Mouse (Mus musculus) liver (tissue): ENCODE data around the gene Hectd1.
A peak's percentile ranks its signal among the peaks of the same experiment; 100 is the strongest.

ENCODE experiments used
- DNase-seq: peaks from one replicate; pipeline ENCODE4 v3.0.0-alpha.2; 2020; ENCODE audit warnings: mixed read lengths

Gene Hectd1

GRCm38 (mm10) chr12:51843576-51844520 is 14.5 kb upstream of the Hectd1 start:
- peak; percentile 69 for DNase-seq

DNA sequence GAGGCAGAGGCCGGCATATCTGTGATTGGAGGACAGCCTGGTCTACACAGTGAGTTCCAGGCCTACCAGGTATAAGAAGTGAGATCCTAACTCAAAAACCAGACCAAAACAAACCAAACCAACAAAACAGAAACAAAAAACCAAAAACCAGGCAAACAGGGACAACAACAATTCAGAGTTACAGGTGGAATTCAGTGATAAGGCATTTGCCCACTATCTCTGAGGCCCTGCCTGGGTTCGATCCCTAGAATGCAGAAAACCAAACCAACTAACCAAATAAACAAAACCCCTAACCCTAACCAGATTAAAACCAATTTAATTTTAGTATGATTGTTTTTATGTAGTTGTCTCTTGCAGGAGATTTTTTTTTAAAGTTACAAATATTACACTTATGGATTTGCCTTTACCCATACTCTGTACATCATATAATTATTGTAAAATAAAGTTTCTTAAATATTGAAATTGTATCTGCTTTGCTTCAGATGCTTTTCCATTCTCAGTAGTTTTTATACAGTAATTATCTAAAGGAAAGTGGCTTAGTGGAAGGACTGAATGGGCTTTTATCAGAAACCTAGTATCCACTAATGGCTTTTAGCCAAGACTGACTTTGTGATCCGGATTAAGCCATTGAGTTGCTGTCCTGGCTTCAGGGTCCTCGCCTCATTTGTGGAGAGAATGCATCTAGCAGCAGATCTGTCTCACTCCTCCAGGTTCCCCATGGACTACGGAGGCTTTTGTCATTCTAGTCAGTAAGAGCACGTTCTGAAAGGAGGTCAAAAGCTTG is 12.9 kb upstream of the Hectd1 start:
- DNase-seq = peak; percentile 74

- no peak for DNase-seq
These were observed 10.5 kb upstream of the Hectd1 start for GRCm38 (mm10) chr12:51839856-51840255.

- DNase-seq = peak; percentile 44
These were observed 5.9 kb upstream of the Hectd1 start for GRCm38 (mm10) chr12:51835219-51835618.

DNA sequence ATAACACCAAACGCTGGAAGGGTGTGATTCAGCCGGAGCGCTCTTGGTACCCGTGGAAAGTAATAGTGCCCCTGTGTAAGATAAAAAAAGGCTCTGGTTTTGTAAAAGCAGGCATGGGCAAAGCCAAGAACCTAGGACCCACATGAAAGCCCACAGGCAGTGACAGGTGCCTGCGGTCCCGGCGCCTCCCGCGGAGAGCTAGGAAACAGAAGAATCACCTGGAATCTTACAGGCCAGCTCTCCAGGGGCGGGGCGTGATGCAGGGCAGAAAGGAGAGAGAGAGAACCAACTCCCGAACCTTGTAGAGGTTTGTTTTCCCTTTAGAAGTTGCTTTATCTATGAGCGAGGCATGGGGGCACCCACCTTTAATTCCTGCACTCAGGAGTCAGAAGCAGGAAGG is 2.6 kb upstream of the Hectd1 start:
- DNase-seq = peak; percentile 53

GRCm38 (mm10) chr12:51831296-51831695 is 2.0 kb upstream of the Hectd1 start:
- peak; percentile 54 for DNase-seq

DNA sequence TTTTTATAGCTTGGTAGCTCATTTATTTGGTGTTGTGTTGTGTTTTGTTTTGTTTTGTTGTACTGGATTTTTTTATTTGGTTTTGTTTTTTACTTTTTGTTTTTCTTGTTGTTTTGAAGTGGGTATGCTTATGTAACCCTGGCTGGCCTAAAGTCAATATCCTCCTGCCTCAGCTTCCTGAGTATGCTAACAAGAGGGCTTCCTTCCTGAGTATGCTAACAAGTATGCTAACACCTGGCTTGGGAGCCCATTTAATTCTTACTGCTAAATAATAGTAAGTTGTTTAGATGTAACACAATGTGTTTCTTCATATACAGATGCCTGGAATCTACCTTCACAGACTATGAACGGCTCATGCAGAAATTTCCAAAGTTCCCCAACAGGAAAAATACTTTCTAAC is 1.3 kb upstream of the Hectd1 start:
- DNase-seq = no peak

DNA sequence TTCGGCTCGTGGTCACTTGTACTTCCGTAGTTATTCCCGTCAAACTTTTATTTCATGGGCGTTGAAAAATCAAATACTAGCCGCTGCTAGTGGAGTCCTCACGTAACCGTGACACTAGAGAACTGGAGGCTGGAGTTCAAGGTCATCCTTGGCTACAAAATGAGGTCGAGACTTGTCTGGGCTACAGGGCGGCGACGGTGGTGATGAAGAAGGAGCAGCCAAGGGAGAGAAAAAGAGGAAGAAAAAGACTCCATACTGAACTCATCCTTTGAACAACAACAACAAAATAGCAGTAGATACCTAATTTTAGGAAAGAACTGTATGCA is 704 bp upstream of the Hectd1 start:
- no peak for DNase-seq

DNA sequence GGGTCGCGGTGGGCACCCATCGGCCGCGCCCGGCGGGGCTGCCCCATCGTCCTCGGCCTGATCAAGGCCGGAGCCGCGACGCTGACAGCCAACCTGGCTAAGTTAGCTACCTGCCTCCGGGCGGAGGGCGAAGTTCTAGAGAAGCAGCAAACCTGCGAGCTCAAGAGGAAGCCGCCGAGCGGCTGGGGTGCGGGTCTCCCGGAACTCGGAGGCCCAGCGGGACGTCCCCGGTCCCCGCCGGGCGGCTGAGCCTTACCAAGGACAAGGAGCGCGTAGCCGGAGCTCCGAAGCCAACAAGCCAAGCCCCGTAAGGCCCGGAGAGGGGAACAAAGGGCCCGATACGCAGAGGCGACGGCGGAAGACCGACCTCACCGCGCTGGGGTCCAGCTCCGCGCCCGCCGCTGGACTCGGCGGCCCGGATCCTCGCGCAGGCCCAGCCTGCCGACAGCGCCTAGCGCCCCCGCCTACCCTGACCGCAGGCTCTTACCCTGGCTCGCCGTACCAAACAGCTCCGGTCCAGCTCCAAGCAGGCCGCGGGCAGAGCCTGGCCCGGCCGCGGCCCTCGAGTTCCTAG is 533 bp downstream of the Hectd1 start:
- DNase-seq = peak; percentile 74

DNA sequence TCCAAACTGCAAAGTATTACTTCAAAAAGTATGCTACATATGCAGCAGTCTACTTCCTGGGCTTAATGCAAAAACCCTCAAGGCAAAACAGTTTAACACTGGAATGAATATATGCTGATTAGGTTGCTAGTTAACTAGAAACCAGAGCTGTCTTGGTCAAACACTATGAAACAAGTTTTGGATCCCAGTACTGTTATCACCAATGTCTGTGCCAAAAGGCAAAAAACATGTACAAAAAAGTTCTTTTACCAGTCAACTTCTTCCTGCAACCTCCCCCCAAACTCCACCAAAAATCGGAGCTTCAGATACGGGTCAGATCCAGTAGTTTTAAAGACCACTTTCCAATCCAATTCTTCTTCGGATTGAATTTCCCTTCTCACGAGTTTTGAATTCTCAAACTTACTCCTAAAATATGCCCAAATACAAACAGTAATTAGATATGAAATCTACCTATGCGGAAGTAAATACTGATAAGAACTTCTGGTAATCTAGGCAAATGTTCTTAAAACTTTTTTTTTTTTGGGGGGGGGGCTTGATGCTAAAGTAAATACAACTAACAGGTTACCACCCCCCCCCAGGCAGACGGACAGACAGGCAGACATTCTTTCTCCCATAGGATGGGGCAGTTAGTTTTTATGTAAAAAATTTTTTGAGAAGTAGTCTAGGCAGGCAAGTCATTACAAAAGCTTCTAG is 1.2 kb downstream of the Hectd1 start:
- no peak for DNase-seq

- DNase-seq = peak; percentile 59
These were observed 4.0 kb downstream of the Hectd1 start for GRCm38 (mm10) chr12:51825338-51825737.

DNA sequence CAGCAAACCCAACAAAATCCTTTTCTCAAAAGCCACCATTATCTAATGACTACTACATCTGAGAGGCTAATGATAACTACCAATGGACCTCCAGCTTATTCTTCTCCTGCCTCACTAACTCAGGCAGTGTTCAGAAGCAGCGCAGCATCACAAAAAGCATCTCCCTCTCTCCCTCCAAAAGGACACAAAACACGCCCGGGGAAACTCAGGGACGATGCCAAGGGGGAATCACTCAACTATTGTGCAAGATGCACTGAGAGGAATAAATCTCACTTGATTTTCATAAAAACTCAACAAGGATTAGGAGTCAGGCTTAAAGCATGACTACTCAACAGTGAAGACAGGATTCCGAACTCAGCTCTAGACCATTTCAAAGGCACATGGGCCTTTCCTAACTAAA is 6.0 kb downstream of the Hectd1 start:
- DNase-seq = no peak

DNA sequence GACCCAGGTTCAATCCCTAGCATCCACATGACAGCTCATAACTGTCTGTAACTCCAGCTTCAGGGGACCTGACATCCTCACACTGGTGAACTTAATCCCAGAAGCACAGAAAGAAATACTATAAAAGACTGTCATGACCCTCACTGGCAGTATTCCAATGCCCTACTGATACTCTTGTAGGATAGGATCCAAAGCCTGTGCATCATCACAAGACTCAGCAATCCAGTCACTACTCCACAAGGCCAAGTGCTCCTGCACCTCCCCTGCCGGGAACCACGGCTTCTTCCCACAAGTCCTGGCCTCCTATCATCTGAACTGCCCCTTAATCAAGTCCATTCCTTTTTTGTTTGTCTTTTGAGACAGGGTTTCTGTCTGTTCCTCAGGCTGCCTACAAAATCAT is 6.5 kb downstream of the Hectd1 start:
- no peak for DNase-seq

DNA sequence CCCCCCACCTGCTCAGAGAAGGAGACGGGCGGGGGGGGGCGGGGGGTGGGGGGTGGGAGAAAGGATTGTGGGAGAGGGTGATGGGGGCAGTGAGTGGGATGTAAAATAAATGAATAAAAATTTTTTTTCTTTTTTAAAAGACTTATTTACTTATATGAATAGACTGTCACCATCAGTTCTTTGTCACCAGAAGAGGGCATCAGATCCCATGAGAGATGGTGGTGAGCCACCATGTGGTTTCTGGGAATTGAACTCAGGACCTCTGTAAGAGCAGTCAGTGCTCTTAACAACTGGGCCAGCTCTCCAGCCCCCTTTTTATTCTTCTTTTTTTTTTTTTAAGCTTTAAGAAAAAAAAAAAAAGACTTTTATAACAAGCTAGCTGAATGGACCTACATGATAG is 7.1 kb downstream of the Hectd1 start:
- no peak for DNase-seq

- DNase-seq = peak; percentile 77
These were observed 8.1 kb downstream of the Hectd1 start for GRCm38 (mm10) chr12:51821256-51821655.

- DNase-seq = no peak
These were observed 9.3 kb downstream of the Hectd1 start for GRCm38 (mm10) chr12:51819951-51820498.

- no peak for DNase-seq
These were observed 11.3 kb downstream of the Hectd1 start for GRCm38 (mm10) chr12:51817815-51818613.

DNA sequence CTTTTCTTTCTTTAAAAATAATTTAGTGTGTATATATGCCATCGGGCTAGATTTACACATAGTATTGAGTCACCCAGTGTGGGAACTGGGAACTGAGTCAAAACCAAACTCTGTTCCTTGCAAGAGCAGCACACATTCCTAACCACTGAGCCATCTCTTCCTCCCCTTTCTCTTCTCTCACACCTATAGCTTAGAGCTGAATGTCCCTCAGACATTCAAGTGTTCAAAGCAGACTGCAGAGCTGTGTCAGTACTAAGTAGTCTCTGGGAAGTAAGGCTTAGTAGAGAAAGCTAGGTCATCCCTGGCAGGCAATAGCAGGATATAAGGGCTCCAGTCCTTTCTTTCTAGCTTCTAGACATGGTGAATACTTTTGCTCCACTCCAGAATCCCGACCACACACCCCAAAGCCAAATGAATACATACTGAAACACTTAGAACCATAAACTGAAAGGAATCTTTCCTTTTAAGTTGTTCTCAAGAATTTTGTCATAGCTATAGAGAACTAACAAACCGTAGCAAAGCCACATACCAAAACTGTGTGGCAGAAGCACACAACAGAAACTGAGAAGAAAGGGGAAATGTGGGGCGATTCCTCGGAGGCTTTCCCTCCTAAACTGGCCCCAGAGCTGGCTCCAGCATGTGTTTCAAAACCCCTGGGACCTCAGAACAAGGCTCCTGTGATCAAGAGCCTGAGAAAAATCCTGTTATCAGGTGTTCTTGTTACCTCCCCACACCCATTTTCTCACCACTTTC is 17.8 kb downstream of the Hectd1 start:
- DNase-seq = no peak

DNA sequence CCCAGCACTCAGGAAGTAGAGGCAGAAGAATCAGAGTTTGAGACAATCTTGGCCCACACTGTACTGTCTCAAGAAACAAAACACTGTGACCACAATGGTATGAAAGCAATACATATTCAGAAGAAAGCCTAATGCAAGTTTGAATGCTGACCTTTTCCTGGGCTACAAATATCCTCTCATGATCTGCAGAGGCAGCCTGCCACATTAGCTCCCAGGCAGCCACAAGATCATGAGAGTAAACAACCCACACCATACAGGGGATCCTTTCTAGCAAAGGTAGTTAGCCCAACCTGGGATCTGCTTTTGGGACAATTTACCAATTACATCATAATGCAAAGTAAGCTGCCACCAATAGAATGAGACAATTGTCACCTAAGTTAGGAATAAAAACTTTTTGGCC is 18.8 kb downstream of the Hectd1 start:
- no peak for DNase-seq

DNA sequence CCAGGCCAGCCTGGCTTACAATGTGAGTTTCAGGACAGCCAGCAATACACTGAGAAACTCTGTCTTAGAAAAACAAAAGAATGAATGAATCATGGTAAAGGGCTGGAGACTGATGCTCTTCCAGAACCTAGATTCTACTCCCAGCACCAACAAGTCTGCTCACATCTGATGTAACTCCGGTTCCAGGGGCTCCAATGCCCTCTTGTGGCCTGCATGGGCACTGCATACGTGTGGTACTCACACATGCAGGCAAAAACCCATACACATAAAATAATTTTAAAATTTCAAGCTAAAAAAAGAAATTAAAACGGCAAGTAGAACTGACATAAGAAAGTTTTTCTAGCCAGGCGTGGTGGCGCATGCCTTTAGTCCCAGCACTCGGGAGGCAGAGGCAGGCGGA is 44.5 kb downstream of the Hectd1 start:
- peak; percentile 61 for DNase-seq

DNA sequence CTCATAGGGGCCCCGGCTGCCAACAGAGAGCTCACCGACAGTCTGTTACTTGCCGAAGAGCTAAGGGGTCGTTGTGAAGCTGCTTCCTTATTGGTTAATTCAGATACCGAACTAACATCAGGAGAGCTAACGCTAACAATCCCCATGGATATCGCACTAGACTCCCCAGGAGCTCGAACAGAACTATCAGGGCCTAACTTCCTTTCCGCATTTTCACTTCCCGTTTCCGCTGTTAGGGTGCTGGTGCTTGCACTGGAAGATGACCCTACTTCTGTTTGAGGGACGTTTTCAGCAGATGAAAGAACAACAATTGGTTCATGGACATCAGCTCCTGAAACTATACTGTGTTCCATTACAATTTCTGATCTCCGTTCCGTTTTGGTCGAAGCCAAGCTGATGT is 60.6 kb downstream of the Hectd1 start:
- no peak for DNase-seq
